Mouse (Mus musculus): ENCODE measurements around the gene Cdh13. TPM values are rescaled to one million over a fixed set of nuclear protein-coding genes. Genes with fewer than 3 reads are reported as not detected.

Cdh13 gene
- polyA plus RNA-seq, 1 experiment from 2014 or later: 3.0 TPM

DNA sequence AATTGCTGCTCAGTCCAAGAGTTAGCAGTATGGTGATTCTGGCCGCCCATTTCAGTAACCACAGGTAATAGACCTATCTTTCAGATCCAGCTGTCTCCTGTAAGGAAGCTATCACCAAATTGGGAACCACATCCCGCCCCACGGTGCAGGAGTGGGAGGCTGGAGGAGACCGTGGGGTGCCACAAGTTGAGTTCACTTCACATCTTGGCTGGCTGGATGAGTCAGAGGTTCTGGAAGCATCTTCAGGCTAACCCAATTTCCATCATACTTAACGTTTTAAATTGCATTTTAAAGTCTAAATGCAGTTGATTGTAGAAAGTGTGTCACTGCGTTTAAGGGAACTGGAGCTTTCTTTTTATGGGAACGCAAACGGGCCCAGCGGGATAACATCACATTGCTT is 511.4 kb downstream of the Cdh13 start:
- no peak for DNase-seq (ENCODE audit: low spot score)

DNA sequence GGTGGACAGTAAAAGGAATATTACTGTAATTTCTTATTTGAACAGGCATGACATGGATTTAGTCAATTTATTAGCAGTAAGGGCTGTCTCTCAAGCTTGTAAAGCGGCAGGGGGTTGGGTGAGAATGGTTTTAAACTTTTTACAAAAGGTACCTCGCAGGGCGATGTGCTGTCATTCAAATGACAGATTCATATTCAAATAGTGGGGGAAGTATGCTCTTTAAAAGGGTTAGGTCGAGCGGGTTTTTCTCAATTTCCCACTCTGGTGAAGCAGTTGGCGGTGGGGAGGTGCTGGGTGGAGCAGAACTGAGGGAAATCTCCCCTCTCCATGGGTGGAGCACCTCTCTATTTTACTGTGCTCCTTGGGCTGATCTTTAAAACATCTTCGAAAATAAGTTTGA is 513.0 kb downstream of the Cdh13 start:
- DNase-seq (ENCODE audit: low spot score): no peak

DNA sequence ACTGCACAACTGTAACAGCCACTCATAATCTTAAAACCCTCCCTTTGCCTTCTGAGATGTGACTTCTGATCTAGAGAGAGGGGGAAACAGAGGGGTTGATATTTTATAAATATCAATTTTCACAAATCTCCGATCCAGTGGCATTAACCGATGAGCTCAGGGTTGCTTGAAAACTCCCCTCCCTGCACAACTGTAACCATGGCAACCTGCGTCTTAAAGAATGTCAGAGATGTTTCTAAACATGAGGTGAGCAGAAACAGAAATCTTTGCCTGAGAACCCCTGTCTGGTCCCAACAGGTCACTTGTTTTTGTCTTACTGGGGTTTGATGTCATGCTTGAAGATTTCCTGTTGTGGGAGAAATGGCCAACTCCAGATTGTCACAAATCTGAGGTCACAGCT is 513.6 kb downstream of the Cdh13 start:
- DNase-seq (ENCODE audit: low spot score): no peak

DNA sequence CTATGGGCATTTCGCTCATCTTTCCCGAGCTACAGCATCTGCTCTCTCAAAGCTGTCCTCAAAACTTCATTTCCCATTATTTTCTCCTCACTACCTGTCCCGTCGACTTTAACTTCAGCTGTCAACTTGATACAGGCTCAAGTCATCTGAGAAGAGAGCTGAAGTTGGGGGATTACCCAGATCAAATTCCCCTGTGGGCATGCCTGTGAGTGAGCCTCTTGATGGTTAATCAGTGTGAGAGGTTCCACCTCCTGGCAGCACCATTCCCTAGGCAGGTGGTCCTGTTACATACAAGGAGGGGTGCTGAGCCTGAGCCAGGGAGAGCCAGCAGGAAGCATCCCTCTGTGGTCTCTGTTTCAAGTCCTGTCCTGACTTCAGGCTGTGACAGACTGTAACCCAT is 519.6 kb downstream of the Cdh13 start:
- DNase-seq (ENCODE audit: low spot score): no peak

- DNase-seq (ENCODE audit: low spot score): no peak
These were observed 526.1 kb downstream of the Cdh13 start for GRCm38 (mm10) chr8:118809660-118810059.

GRCm38 (mm10) chr8:118815055-118815454 is 531.5 kb downstream of the Cdh13 start:
- DNase-seq (ENCODE audit: low spot score): no peak

- no peak for DNase-seq (ENCODE audit: low spot score)
These were observed 543.2 kb downstream of the Cdh13 start for GRCm38 (mm10) chr8:118826761-118827160.

DNA sequence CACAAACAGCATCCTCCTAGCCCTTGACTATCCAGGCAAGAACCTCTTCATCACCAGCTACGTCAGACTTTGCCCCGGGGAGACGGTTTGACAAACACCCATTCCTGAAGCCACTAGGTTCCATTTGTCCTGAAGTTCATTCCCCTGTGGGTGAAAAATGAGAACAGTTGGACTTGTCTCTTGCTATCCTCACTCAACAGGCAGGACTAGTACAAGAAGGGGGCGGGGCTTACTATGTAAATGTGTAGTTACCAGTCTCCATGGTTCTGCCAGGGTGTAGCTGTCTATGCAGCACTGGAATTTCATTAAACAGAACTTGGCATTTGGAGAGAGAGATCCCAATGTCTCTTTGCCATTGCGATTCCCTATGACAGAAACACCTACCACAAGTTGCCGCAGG is 544.2 kb downstream of the Cdh13 start:
- DNase-seq (ENCODE audit: low spot score): no peak

DNA sequence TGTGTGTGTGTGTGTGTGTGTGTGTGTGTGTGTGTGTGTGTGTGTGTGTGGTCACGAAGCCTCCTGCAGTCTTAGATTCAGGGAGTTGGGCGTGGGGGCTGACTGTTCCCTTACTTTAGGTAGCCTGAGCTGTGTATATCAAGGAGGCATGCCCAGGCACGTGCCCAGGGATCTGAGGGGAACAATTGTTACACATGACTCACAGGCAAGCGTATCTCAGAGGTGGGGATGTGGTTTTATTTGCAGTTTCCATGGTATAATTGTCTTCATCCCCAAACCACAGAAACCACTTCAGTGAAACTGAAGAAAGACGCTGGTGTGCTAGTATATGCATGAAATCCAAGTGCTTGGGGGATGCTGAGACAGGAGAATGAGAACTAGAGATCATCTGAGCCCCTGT is 546.8 kb downstream of the Cdh13 start:
- DNase-seq (ENCODE audit: low spot score): peak; percentile 67

GRCm38 (mm10) chr8:118831026-118831425 is 547.5 kb downstream of the Cdh13 start:
- no peak for DNase-seq (ENCODE audit: low spot score)

- DNase-seq (ENCODE audit: low spot score): no peak
These were observed 555.3 kb downstream of the Cdh13 start for GRCm38 (mm10) chr8:118838801-118839200.

DNA sequence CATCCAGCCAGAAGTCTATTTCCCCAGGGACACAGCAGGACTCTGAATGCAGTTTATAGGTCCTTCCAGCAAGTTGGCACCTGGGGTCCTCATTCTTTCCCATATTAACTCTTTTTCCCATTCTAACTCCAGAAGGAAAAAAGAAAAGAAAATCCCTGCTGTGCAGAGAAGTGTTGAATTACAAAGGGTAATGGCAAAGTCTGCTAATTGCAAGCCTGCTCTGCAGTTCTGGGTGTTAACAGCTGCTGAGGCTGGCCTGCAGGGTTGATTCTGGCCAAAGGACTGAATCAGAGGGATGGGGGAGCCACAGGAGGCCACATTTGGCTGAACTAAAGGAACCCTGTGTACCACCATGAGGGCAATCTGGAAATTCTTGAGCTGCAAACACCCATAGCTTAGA is 562.2 kb downstream of the Cdh13 start:
- no peak for DNase-seq (ENCODE audit: low spot score)

GRCm38 (mm10) chr8:118848021-118848420 is 564.5 kb downstream of the Cdh13 start:
- no peak for DNase-seq (ENCODE audit: low spot score)

DNA sequence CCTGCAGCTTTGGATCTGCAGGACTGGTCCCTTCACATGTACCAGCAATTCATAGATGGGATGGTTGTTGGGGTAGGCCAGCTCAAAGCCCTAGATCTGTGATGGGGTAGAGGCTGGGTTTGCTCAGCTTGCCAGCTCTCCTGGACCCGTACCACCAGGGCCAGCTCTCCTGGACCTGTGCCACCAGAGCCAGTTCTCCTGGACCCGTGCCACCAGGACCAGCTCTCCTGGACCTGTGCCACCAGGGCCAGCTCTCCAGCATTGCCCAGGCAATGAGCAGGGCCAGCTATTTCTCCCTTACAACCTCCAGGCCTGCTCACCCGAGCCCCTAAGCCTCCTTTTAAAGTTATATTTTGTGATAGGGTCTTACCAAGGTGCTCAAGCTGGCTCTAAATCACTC is 566.0 kb downstream of the Cdh13 start:
- no peak for DNase-seq (ENCODE audit: low spot score)

DNA sequence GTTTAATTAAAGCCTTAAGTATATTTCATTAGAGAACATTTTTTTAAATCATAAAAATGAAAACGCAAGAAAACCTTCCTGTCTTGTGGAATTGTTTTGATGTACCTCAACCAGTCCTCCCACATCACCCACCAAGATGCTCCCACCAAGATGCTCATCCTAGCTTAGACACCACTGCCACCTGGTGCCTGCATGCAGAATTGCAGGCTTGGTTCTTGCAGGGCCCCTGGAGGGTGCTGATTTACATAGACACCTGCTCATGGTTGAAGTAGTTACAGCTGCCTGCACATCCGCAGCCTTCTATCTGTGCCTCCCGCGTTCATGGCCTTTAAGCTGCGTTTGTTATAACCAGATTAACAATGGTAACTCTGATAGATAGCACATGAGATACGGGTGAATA is 566.8 kb downstream of the Cdh13 start:
- DNase-seq (ENCODE audit: low spot score): peak; percentile 81

DNA sequence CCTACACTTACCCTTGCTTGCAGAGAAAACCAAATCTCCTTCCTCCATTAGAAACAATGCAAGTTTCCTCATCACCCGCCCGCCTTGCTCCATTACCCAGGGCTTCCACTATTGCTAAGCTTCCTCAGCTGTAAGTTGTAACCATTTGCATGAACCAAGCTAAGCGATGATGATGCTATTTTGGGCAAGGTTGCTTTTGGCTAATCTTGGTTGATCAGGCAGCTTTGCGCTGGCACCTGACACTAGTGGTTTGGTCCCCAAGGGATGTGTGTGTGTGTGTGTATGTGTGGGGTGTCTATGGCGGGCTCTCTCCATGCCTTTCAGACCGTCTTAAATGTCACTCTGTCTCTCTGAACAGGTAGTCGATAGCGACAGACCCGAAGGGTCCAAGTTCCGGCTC is 567.8 kb downstream of the Cdh13 start:
- no peak for DNase-seq (ENCODE audit: low spot score)

- no peak for DNase-seq (ENCODE audit: low spot score)
These were observed 569.3 kb downstream of the Cdh13 start for GRCm38 (mm10) chr8:118852861-118853260.

- no peak for DNase-seq (ENCODE audit: low spot score)
These were observed 571.1 kb downstream of the Cdh13 start for GRCm38 (mm10) chr8:118854656-118855055.

GRCm38 (mm10) chr8:118866332-118866731 is 582.8 kb downstream of the Cdh13 start:
- DNase-seq (ENCODE audit: low spot score): no peak

GRCm38 (mm10) chr8:118870711-118871110 is 587.2 kb downstream of the Cdh13 start:
- no peak for DNase-seq (ENCODE audit: low spot score)

DNA sequence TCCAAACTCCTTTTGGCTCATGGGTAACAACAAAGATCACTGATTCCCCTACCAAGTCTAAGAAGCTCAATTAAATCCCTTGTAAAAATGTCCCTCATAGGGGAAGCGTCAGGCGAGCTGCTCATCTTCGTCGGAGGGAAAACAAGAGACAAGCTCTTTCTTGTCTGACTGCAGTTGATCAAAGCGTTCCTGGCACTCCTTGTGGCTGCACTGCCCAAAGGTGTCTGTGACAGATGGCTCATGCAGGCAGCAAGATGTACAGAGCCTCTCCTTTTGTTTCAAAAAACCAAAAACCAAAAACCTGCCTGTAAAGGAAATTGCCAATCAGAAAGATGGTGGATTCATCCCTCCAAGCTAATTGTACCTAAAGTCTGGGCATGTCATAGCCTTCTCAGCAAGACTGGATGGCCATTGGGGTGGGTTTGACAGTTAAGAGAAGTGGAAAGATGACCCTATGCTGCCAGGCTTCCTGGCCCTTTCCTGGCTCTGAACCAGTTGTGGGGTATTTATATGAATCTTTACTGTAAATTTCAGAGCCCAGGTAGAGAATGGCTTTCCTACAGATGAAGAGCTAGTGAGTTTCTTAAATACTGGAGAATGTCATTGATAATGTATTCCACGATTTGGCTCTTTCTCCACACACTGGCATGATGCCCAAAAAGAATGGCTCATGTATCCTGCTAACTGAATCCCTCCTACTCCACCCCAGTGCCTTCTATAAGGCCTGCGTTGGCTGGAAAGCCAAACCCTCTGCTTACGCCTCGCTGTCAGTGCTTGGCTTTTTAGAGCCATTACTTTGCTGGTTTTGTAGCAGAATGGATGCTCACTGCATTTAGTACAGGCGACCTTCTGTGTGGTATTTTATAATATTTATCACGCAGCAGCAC is 596.6 kb downstream of the Cdh13 start:
- no peak for DNase-seq (ENCODE audit: low spot score)

- DNase-seq (ENCODE audit: low spot score): no peak
These were observed 600.8 kb downstream of the Cdh13 start for GRCm38 (mm10) chr8:118884296-118884695.

GRCm38 (mm10) chr8:118884988-118885387 is 601.5 kb downstream of the Cdh13 start:
- DNase-seq (ENCODE audit: low spot score): no peak

Data from thymus, postnatal 0 days (tissue).